Mouse (Mus musculus): ENCODE measurements around the gene Wipi2.

GRCm38 (mm10) chr5:142590953-142591616 is 36.4 kb upstream of the Wipi2 start:
- no peak for TF ChIP-seq CTCF (IDR thresholded peaks at IDR 0.05; ENCODE audit: low read depth)
- no peak for TF ChIP-seq EP300 (optimal IDR thresholded peaks at IDR 0.05)

Measured in stomach, postnatal 0 days (tissue).